Mouse (Mus musculus): ENCODE results near the gene Osm. TPM values are rescaled to one million over a fixed set of nuclear protein-coding genes. Genes with fewer than 3 reads are reported as not detected.
A peak's percentile ranks its signal among the peaks of the same experiment; 100 is the strongest.

Osm gene
- polyA plus RNA-seq, 1 experiment from 2014 or later = not detected

DNA sequence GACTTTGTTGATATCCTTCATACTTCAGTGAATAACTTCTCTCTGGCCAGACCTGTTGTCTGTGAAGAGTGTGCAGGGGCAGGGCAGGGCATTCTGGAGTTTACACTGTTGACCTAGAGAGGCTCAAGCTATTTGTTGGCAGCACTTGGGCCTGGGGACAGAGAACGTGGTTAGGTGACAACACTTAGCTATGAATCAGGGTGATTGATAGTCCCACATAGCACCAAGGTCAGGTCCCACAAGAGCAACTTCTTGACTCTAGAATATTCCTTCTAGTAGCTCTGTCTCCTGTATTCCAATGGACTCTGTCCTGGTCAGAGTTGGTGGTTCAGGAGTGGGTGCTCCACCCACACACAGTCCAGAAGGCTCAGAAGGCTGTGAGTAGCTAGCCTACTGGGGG, 25.4 kb upstream of the Osm start:
- no peak overlapping the region for H3K4me3 ChIP-seq (ENCODE audit: low read depth, low read length)
- H3K27me3 ChIP-seq (ENCODE audit: control insufficient read depth, insufficient read depth, low read length) = no peaks in the 10 kb centered on the region
- no peak overlapping the region for H3K4me2 ChIP-seq
- H3K27ac ChIP-seq (ENCODE audit: low read depth, low read length) = no peak overlapping the region
- H3K4me1 ChIP-seq (ENCODE audit: control insufficient read depth, insufficient read depth, low read length) = no peaks in the 10 kb centered on the region
- DNase-seq (ENCODE audit: low spot score, missing footprints) = no peak
- 83% methylated on average over 1 of the region's 1 CpGs for WGBS
- H3K36me3 ChIP-seq (ENCODE audit: control insufficient read depth, insufficient read depth, low read length) = peaks cover 6% of the 10 kb centered on the region; the same call in 1 of the 2 replicates
- no peak overlapping the region for H3K9ac ChIP-seq (ENCODE audit: low read length)
- H3K9me3 ChIP-seq (ENCODE audit: control insufficient read depth, low read length) = no peaks in the 10 kb centered on the region
- ATAC-seq (ENCODE audit: low FRiP score) = no peak

DNA sequence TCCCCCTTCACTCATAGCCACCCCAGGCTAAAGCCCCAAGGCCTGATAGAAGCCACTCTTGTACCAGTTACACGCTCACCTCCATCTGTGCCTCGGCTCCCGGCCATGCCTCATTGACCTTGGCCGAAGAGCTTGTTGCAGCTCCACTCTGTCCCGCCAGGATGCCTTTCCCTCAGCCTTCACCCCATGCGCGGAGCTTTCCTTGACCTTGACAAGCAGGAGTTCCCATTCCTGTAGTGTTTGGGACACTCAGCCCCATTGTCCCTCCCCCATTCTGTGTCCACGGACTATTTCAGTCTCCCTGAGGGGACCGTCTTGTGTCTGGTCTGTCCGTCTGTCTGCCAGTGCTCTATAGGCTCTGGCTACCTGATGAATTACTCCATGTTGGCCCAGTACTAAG, 23.1 kb upstream of the Osm start:
- H3K4me3 ChIP-seq (ENCODE audit: low read depth, low read length) = no peak overlapping the region
- no peaks in the 10 kb centered on the region for H3K9me3 ChIP-seq (ENCODE audit: control insufficient read depth, low read length)
- peaks cover 6% of the 10 kb centered on the region for H3K27me3 ChIP-seq (ENCODE audit: control insufficient read depth, insufficient read depth, low read length)
- ATAC-seq (ENCODE audit: low FRiP score) (no peak), DNase-seq (ENCODE audit: low spot score, missing footprints) (no peak)
- H3K9ac ChIP-seq (ENCODE audit: low read length) = no peak overlapping the region
- peaks cover 4% of the 10 kb centered on the region; the same call in 1 of the 2 replicates for H3K36me3 ChIP-seq (ENCODE audit: control insufficient read depth, insufficient read depth, low read length)
- no peak overlapping the region for H3K4me2 ChIP-seq
- no peaks in the 10 kb centered on the region for H3K4me1 ChIP-seq (ENCODE audit: control insufficient read depth, insufficient read depth, low read length)
- WGBS = 93% methylated on average over 10 of the region's 10 CpGs
- H3K27ac ChIP-seq (ENCODE audit: low read depth, low read length) = no peak overlapping the region

DNA sequence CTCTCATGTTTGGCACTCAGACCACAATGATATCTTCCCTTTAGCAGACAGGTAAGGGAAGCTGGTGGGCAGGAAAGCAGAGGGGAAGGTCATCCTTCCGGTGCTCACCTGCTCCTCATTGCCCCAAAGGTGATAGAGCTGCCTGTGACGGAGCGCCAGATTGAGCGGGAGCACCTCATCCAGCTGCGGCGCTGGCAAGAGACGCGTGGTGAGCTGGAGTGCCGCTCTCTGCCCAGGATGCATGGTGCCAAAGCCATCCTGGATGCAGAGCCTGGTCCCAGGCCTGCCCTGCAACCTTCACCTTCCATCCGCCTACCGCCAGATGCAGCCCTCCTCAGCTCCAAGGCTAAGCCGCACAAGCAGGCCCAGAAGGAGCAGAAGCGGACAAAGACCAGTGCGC, 21.6 kb upstream of the Osm start:
- Histone ChIP-seq H3K4me2 (no peak overlapping the region), H3K4me3 (ENCODE audit: low read depth, low read length) (no peak overlapping the region), H3K9ac (ENCODE audit: low read length) (no peak overlapping the region), H3K4me1 (ENCODE audit: control insufficient read depth, insufficient read depth, low read length) (peaks cover 5% of the 10 kb centered on the region; the same call in 1 of the 2 replicates), H3K9me3 (ENCODE audit: control insufficient read depth, low read length) (no peaks in the 10 kb centered on the region), H3K27ac (ENCODE audit: low read depth, low read length) (no peak overlapping the region), H3K27me3 (ENCODE audit: control insufficient read depth, insufficient read depth, low read length) (peaks cover 18% of the 10 kb centered on the region), H3K36me3 (ENCODE audit: control insufficient read depth, insufficient read depth, low read length) (peaks cover 4% of the 10 kb centered on the region; the same call in 1 of the 2 replicates)
- WGBS = 93% methylated on average over 14 of the region's 14 CpGs
- ATAC-seq (ENCODE audit: low FRiP score) = no peak
- no peak for DNase-seq (ENCODE audit: low spot score, missing footprints)

DNA sequence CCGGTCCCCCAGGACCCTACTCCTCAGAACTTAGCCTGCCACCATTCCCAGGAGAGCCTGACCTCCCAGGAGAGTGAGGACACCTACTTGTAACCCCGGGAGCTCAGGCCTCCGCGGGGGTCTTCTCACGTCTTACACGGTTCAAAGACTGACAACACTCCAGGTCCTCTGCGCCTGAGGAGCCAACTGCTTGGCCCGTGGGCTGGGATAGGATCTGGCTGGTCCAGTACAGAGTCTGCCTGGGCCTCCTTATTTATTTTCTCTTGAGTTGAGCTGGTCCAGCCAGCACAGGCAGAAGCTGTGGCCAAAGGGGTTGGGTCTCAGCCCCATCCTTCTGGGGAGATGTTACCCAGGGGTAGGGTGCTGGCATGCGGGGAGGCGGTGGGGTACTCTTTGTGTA, 21.2 kb upstream of the Osm start:
- Histone ChIP-seq H3K27me3 (ENCODE audit: control insufficient read depth, insufficient read depth, low read length) (peaks cover 18% of the 10 kb centered on the region), H3K4me1 (ENCODE audit: control insufficient read depth, insufficient read depth, low read length) (peaks cover 5% of the 10 kb centered on the region; the same call in 1 of the 2 replicates), H3K36me3 (ENCODE audit: control insufficient read depth, insufficient read depth, low read length) (peaks cover 4% of the 10 kb centered on the region; the same call in 1 of the 2 replicates), H3K27ac (ENCODE audit: low read depth, low read length) (no peak overlapping the region), H3K4me2 (no peak overlapping the region), H3K9ac (ENCODE audit: low read length) (no peak overlapping the region), H3K9me3 (ENCODE audit: control insufficient read depth, low read length) (no peaks in the 10 kb centered on the region), H3K4me3 (ENCODE audit: low read depth, low read length) (no peak overlapping the region)
- DNase-seq (ENCODE audit: low spot score, missing footprints) (no peak), ATAC-seq (ENCODE audit: low FRiP score) (no peak)
- 84% methylated on average over 10 of the region's 10 CpGs for WGBS

DNA sequence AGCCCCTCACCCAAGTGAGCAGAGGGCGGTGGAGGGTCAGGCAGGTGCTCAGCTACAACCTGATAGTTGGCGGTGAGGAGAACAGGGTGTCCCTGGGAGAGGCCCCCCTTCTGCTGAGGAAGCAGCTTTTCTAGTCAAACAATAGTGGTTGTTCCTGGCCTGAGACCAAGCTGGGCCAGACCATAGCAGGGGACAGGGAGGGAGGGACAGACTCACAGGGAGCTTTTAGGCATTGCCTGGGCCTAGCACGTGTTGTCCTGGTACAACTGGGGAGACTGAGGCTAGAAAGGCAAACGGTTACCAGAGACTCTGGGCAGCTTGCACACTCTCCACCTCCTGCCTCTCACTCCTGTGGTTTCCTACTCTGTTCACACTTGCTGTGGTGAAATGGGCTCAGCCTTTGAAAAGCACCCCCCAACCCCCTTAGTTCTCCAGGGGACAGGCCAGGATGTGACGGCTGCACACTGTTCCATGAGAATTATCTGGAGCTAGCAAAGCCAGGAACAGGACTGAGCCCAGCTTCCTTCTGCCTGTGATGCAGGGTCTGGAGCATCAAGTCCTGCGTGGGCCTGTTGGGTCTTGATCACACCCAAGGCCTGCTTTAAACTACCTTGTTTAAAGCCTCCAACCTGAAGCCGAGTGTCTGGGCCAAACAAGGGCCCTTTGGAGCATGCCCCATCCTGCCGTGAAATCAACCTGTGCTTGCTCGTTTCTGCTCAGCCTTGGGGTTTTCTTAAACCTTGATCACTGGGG, 19.8 kb upstream of the Osm start:
- no peak for DNase-seq (ENCODE audit: low spot score, missing footprints)
- no peaks in the 10 kb centered on the region for H3K9me3 ChIP-seq (ENCODE audit: control insufficient read depth, low read length)
- no peak overlapping the region for H3K27ac ChIP-seq (ENCODE audit: low read depth, low read length)
- no peak overlapping the region for H3K4me2 ChIP-seq
- peaks cover 5% of the 10 kb centered on the region; the same call in 1 of the 2 replicates for H3K4me1 ChIP-seq (ENCODE audit: control insufficient read depth, insufficient read depth, low read length)
- H3K4me3 ChIP-seq (ENCODE audit: low read depth, low read length) = no peak overlapping the region
- peaks cover 4% of the 10 kb centered on the region; the same call in 1 of the 2 replicates for H3K36me3 ChIP-seq (ENCODE audit: control insufficient read depth, insufficient read depth, low read length)
- WGBS = 83% methylated on average over 9 of the region's 9 CpGs
- ATAC-seq (ENCODE audit: low FRiP score) = no peak
- H3K27me3 ChIP-seq (ENCODE audit: control insufficient read depth, insufficient read depth, low read length) = peaks cover 18% of the 10 kb centered on the region
- no peak overlapping the region for H3K9ac ChIP-seq (ENCODE audit: low read length)

DNA sequence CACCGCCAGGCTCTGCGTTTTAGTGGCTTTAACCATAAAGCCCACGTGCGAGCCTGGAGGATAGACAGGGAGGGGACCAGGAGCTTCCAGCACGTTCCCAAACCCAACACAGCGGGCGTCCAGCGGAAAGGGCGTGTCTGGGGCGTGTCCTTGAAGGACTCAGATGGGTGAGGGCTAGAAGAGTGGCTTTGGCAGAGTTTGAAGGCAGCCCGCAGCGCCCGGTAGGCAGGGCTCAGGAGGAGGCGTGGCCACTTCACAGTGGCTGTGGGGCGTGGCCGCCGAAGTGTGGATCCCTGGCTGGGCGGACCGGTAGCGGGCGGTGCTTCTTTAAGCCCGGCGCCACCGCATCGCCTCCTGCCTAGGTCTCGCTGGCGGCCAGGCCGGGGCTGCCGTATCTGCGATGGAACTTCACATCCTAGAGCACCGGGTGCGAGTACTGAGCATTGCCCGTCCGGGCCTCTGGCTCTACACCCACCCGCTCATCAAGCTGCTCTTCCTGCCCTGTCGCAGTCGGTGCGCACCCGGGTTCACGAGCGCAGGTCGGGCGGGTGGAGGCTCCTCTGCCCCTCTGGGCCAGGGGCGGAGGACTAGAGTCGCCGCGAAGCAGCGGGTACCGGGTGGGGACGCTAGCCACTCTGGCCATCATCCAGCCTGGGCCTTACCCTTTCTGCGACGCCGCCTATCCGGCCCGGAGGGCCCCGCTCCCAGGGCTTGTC, 18.1 kb upstream of the Osm start, which contains the start of gene Castor1:
TSS of gene Castor1 (plus strand) at position 312 of the 716 bp plus-strand sequence.
- H3K27ac ChIP-seq (ENCODE audit: low read depth, low read length) = no peak within 1 kb of the TSS

DNA sequence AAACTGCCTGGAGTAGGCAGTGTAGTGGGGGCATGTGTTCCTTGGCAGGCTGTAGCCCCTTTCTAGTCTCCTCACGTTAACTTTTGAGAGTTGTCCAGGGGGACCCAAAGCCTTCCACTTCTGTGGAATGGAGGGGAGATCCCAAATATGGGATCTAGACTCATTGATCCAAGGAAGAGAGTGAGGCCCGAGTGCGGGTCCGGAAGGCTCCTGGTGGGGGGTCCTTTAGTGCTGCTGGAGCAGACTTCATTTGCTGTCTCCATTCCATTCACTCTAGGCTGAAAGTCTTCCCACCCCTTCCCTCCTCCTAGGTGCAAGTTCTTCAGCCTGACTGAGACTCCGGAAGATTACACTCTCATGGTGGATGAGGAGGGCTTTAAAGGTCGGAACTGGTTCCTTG, 17.6 kb upstream of the Osm start:
- H3K27me3 ChIP-seq (ENCODE audit: control insufficient read depth, insufficient read depth, low read length) = peaks cover 18% of the 10 kb centered on the region
- peaks cover 5% of the 10 kb centered on the region; the same call in 1 of the 2 replicates for H3K4me1 ChIP-seq (ENCODE audit: control insufficient read depth, insufficient read depth, low read length)
- peaks cover 4% of the 10 kb centered on the region; the same call in 1 of the 2 replicates for H3K36me3 ChIP-seq (ENCODE audit: control insufficient read depth, insufficient read depth, low read length)
- DNase-seq (ENCODE audit: low spot score, missing footprints) (peak; percentile 90), ATAC-seq (ENCODE audit: low FRiP score) (no peak)
- H3K27ac ChIP-seq (ENCODE audit: low read depth, low read length) = no peak overlapping the region
- H3K9ac ChIP-seq (ENCODE audit: low read length) = peak overlapping the region; percentile 35; the same call in 1 of the 2 replicates
- H3K9me3 ChIP-seq (ENCODE audit: control insufficient read depth, low read length) = no peaks in the 10 kb centered on the region
- 3% methylated on average over 6 of the region's 6 CpGs for WGBS
- peak overlapping the region; percentile 28 for H3K4me3 ChIP-seq (ENCODE audit: low read depth, low read length)
- peak overlapping the region; percentile 68 for H3K4me2 ChIP-seq

More for the DNA sequence above, 18.1 kb upstream of the Osm start, which contains the start of gene Castor1:
- H3K4me3 ChIP-seq (ENCODE audit: low read depth, low read length) = peak within 1 kb of the TSS; percentile 28
- peaks cover 4% of the 10 kb centered on the region; the same call in 1 of the 2 replicates for H3K36me3 ChIP-seq (ENCODE audit: control insufficient read depth, insufficient read depth, low read length)
- H3K27me3 ChIP-seq (ENCODE audit: control insufficient read depth, insufficient read depth, low read length) = peaks cover 18% of the 10 kb centered on the region
- no peaks in the 10 kb centered on the region for H3K9me3 ChIP-seq (ENCODE audit: control insufficient read depth, low read length)
- peak; percentile 95 for DNase-seq (ENCODE audit: low spot score, missing footprints)
- WGBS = 3% methylated on average over 56 of the region's 56 CpGs
- peak within 1 kb of the TSS; percentile 68 for H3K4me2 ChIP-seq
- peak within 1 kb of the TSS; percentile 35; the same call in 1 of the 2 replicates for H3K9ac ChIP-seq (ENCODE audit: low read length)
- peak; percentile 86 for ATAC-seq (ENCODE audit: low FRiP score)
- peaks cover 5% of the 10 kb centered on the region; the same call in 1 of the 2 replicates for H3K4me1 ChIP-seq (ENCODE audit: control insufficient read depth, insufficient read depth, low read length)

DNA sequence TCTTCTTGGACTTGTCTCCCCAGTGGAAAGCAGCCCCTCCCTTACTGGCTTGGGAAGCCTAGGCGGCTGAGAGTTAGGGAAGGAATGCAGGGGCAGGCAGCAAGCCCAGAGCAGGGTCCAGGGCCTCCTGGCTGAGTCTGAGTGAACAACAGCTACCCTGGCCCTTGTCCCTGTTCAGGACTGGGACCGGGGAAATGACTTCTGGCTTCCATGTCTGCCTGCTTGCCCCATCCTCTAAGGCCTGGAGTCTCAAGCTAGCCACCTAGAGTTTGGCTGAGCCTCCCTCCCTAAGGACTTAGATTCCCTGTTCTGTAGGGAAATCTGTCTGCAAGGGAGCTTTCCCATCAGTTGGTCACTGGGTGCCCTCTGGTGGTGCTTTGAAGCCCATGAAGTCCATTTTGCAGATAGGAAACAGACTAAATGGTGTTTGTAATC, 16.9 kb upstream of the Osm start:
- WGBS = 7% methylated on average over 2 of the region's 2 CpGs
- no peak for DNase-seq (ENCODE audit: low spot score, missing footprints)
- no peak overlapping the region for H3K4me2 ChIP-seq

More for the DNA sequence above, 16.9 kb upstream of the Osm start:
- H3K4me3 ChIP-seq (ENCODE audit: low read depth, low read length) = no peak overlapping the region
- H3K9ac ChIP-seq (ENCODE audit: low read length) = no peak overlapping the region
- peaks cover 5% of the 10 kb centered on the region; the same call in 1 of the 2 replicates for H3K4me1 ChIP-seq (ENCODE audit: control insufficient read depth, insufficient read depth, low read length)
- peaks cover 4% of the 10 kb centered on the region; the same call in 1 of the 2 replicates for H3K36me3 ChIP-seq (ENCODE audit: control insufficient read depth, insufficient read depth, low read length)
- H3K9me3 ChIP-seq (ENCODE audit: control insufficient read depth, low read length) = no peaks in the 10 kb centered on the region
- no peak overlapping the region for H3K27ac ChIP-seq (ENCODE audit: low read depth, low read length)
- peaks cover 18% of the 10 kb centered on the region for H3K27me3 ChIP-seq (ENCODE audit: control insufficient read depth, insufficient read depth, low read length)
- no peak for ATAC-seq (ENCODE audit: low FRiP score)
